Mouse (Mus musculus) c-Kit-positive CD71-positive TER-119-negative erythroid progenitor cells, embryonic 14.5 days (primary cell): ENCODE data around the gene Gm49383.

Source experiments
- DNase-seq: peaks from one replicate; pipeline ENCODE4 v3.0.0-alpha.2; 2013; ENCODE audit warnings: low read depth

Gene Gm49383

GRCm38 (mm10) chr12:69196444-69197377, at the start of gene Gm49383:
TSS of gene Gm49383 (minus strand) at chr12:69197104.
- peak; percentile 60 for DNase-seq

GRCm38 (mm10) chr12:69241771-69242431, 45.0 kb upstream of the Gm49383 start:
- DNase-seq, result no peak

GRCm38 (mm10) chr12:69241405-69241770, 44.5 kb upstream of the Gm49383 start:
- DNase-seq, result no peak

GRCm38 (mm10) chr12:69240876-69241275, 44.0 kb upstream of the Gm49383 start, which contains the start of gene Klhdc1:
TSS of gene Klhdc1 (plus strand) at chr12:69241176.
- no peak for DNase-seq

GRCm38 (mm10) chr12:69238284-69238683, 41.4 kb upstream of the Gm49383 start:
- no peak for DNase-seq

GRCm38 (mm10) chr12:69235782-69236181, 38.9 kb upstream of the Gm49383 start:
- no peak for DNase-seq

- peak; percentile 49 for DNase-seq
These were observed 32.3 kb upstream of the Gm49383 start for GRCm38 (mm10) chr12:69229251-69229650.

GRCm38 (mm10) chr12:69227776-69228466, 31.0 kb upstream of the Gm49383 start, which contains the start of gene Pole2:
TSS of gene Pole2 (minus strand) at chr12:69228195.
- DNase-seq, result peak; percentile 81

GRCm38 (mm10) chr12:69220613-69221277, 23.8 kb upstream of the Gm49383 start:
- DNase-seq, result no peak

- no peak for DNase-seq
These were observed 19.7 kb upstream of the Gm49383 start for GRCm38 (mm10) chr12:69216587-69216986.

GRCm38 (mm10) chr12:69215000-69215785, 18.3 kb upstream of the Gm49383 start:
- no peak for DNase-seq

- DNase-seq, result no peak
These were observed 17.5 kb upstream of the Gm49383 start for GRCm38 (mm10) chr12:69214393-69214792.

- DNase-seq, result no peak
These were observed 16.4 kb upstream of the Gm49383 start for GRCm38 (mm10) chr12:69213186-69213777.

- DNase-seq, result no peak
These were observed 14.2 kb upstream of the Gm49383 start for GRCm38 (mm10) chr12:69211057-69211456.

- no peak for DNase-seq
These were observed 13.4 kb upstream of the Gm49383 start for GRCm38 (mm10) chr12:69210056-69210979.

- DNase-seq, result no peak
These were observed 11.6 kb upstream of the Gm49383 start for GRCm38 (mm10) chr12:69208520-69208919.

GRCm38 (mm10) chr12:69207926-69208325, 11.0 kb upstream of the Gm49383 start:
- no peak for DNase-seq

- DNase-seq, result no peak
These were observed 10.5 kb upstream of the Gm49383 start for GRCm38 (mm10) chr12:69207396-69207795.

GRCm38 (mm10) chr12:69204052-69204833, 7.3 kb upstream of the Gm49383 start, which contains the start of gene Gm49384:
TSS of gene Gm49384 (minus strand) at chr12:69204267.
- DNase-seq, result no peak
